Mouse (Mus musculus) cerebellum, adult (tissue): ENCODE measurements at regions not wholly inside any gene's neighbourhood (a gene's known extent, or its start where the extent isn't known, plus 50 kb on each side); places are given as distances from the start of the nearest gene placed in this dataset.

Experiments
- ATAC-seq: cut with Nextera tagmentation; 2 replicates; pipeline ENCODE4 v1.9.2; 2017; ENCODE audit warnings: mild to moderate bottlenecking, moderate library complexity, mixed read lengths; ENCODE audit not compliant: insufficient number of reproducible peaks, low FRiP score, low TSS enrichment

DNA sequence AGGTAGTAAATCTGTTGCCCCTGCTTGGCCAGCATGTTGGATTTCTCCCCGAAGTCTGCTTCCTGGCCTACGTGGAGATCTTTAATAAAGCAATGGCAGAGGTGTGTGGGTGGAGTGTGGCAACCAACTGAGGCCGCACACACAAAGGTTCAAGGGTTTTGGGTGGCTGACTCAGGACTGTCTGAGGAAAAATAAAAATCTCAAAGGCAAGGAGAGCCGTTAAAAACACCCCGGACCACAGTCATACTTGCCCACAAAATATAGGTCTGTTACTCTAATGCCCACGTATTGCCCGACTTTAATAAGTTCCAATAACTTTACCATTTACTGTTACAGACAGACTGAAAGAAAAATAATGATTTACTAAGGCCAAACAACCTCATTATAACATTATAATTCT is 108.7 kb upstream of the Cdkn2b start:
- ATAC-seq: no peak

DNA sequence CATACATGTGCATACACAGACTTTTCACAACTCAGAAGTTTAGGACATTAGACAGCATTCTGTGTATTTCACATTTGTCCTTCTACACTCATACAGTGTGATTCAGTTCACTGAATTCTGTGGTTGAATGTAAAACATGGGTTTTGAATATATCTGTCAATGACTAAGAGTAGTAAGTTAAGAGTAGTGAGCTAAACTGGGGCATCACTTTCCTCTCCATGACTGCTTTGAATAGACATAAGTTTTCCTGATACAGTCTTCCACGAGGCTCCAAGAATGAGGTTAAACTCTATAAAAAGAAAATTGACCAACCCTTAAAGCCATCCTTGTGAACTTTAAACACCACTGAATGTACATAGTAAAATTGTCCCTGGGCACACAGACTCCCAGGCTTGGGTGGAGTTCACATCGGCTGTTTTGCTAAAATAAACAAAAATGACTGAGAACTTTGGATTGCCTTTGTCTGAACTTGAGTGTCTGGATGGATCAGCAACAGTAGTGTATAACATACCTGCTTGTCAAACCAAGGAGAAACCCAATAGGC is 94.9 kb upstream of the Cdkn2b start:
- ATAC-seq: no peak

DNA sequence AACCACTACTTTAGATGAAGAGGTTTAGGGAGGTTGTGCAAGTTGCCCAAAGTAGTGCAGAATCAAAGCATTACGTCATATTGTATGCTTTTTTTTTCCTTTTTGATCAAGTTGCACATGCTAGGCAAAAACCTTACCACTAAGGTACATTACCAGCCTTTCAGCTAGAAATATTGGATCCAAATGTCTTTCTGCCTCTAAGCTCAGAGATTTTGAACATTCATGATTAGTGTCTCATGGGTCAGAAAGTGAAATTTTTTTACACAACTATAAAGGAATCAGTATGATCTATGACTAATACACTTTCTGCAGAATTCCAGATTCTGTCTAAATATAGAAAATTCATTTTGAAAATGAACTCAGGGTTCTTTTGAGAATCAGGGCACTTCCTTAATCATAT is 92.3 kb upstream of the Cdkn2b start:
- no peak for ATAC-seq

DNA sequence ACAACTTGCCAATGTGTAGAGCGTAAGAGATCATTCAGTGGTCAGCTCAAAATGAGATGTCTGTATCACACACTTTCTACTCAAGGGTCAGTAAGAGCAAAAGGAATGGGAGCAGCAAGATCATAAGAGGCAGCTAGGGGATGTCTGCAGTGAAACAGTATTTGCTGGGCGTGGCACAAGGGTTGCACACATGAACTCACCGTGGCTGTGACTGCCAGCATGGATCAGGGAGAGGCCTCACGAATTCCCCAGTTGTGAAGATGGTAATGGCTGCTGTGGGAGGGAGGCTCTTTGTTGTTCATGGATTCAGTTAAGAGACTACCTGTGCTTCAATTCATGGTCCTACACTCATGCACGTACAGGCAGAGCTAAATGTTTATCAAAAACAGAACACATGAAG is 91.5 kb upstream of the Cdkn2b start:
- no peak for ATAC-seq

DNA sequence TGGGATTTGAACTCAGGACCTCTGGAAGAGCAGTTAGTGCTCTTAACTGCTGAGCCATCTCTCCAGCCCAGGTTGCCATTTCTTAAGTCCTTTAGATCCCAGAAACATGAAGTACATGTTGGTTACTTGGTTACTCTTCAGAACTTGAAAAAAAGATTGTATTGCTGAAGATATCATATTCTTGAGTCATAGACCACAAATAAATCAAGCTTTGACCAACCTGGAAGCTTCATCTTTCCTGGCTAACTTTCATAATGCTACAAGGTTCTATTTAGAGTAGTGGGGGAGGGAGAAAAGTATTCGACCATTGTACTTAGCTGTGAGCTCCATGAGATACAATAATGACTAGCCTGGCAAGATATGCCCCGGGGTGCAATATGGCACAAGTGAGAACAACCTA is 90.9 kb upstream of the Cdkn2b start:
- ATAC-seq: no peak

DNA sequence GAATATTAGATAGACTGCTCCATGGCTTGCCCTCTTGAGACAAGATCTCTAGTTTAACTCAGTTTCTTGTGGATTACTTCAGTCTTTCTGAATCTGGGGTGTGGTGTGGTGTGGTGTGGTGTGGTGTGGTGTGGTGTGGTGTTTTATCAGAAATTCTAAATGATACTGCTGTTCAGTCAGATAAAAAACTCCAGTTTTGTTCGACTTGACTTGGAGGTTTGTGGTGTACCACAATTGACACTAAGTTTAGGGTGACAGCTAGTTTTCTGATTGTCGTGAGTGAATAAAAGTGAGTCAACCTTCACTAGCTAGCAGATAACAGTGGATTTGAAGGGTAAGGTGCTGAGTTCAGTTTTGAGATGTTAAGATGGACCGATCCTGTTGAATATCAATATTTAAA is 89.5 kb upstream of the Cdkn2b start:
- ATAC-seq: no peak

DNA sequence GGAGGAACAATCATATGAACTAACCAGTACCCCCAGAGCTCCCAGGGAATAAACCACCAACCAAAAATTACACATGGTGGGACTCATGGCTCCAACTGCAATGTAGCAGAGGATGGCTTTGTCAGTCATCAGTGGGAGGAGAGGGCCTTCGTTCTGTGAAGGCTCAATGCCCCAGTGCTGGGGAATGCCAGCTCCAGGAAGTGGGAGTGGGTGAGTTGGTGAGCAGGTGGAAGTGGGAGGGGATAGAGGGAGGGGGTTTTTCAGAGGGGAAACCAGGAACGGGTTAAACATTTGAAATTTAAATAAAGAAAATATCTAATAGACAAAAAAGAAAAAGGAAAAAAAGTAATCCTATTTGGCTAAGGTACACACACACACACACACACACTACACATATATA is 88.4 kb upstream of the Cdkn2b start:
- no peak for ATAC-seq

DNA sequence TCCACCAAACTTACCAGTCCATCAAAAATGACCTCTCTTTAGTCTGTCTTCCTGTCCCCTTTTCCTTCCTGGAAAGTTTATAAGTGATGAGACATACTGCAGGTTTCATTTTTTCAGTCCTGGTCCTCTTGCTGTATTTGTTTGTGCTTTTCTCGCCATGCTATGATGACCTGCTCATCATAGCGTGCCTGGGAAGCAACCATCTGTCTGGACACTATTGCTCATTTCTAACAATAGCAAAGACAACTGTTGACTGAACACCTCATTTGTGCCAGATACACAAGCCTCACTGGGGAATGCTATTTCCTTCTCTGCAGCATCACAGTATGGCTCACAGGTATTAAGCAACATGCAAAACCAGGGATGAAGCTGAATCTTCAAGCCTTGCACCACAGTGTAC is 85.2 kb upstream of the Cdkn2b start:
- ATAC-seq: peak; percentile 98

DNA sequence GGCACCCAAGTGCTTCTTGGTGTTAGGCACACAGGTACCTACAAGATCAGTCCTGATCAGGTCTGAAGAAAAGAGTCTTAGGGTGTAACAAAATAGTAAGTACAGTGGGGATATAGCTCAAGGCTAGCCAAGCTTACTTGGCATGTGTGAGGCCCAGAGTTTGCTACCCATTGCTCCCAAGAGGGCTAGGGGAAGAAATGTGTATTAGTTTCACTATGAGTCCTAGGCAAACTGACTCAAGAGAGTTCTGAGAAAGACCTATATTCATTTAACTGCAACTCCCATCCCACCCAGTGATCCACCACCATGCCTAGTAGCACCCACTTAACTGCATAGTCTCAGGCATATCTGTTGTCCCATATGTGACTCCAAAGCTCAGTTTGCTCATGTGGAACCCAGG is 84.5 kb upstream of the Cdkn2b start:
- ATAC-seq: no peak

DNA sequence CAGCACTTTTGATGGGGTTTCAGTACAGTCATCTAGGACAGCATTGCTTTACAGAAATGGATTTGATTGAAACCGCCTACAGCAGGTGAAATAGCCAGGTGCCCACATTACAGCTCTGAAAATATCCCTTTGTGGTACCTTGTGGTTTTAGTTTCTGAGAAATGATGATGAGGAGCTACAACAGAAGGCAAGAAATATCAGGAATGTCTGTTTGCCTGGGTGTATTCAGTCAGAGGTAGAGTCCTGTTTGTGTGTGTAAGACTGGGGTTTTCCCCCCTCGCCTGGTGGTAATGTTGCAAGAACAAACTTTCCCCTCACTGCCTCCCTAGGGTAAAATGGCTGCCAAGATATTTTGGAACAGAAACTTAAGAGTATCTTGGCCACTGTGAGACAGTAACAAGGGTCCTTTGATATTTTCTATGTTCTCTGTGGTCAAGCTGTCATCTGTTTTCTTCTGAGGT is 82.4 kb upstream of the Cdkn2b start:
- no peak for ATAC-seq

DNA sequence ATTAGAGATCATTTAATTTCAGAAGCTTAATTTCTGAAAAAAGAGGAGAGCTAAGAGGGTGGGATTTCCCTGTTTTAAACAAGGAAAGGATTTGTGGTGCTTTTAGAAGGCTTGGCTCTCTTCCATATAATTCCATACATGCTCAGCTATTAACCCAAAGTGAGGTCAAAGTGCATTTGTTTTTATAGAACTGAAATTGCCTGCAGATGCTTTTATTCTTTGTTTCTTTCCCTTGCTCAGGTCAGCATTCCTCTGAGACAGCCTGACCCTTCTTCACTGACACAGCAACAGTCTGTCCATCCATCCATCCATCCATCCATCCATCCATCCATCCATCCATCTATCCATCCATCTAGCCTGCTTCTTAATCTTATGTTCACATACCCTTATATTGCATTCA is 82.0 kb upstream of the Cdkn2b start:
- ATAC-seq: no peak

DNA sequence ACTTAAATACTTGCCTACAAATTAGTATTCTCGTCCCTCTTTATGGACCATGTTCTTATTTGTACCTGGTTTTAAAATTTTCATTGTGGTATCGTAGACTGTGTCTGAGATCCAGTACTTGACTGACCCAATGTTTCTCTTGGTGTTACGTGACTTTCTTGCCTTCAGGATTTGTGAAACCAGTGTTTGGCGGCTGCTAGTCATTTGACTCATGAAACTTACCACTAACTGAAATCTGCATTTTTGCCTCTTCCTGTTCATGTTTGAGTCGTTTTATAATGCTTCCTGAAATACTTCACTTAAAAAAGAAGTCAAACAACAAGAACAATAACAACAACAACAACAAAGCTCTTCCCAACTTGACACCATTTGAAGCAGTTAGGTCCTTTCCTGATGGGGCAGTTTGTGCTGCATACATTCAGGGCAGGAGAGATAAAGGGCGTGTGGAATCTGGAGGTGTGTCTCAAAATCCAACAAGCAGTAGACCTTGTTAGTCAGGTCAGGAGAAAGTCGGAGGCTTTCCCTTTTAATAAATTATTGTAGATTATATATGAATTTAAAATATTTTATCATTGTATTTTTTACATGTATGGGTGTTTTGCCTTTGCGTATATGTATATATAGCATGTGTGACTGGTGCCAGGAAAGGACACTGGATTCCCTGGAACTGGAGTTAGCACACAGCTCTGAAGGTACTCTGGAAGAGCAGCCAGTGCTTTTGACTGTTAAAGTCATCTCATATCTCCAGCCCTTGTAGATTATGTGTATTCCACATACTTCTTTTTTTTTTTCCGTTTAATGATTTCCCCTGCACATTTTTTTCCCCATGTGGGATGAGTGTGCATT is 80.8 kb upstream of the Cdkn2b start:
- ATAC-seq: no peak

DNA sequence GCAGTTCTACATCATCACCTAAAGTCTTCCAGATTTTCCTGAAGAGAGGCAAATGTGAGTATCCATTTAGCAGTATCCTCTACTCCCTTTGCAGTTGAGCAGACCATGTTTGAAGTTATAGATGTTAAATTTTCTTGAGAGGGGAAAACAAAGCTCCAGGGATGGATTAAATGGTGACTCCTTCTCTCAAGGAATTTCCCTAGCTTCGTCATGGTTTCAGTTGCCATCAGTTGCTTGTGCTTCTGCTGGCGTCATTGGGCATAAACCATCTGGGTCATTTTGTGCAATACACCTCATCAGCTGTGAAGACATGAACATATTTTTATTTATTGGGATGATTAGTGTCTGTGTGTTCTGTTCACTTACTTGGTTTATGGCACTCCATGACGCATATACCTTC is 72.7 kb upstream of the Cdkn2b start:
- no peak for ATAC-seq

DNA sequence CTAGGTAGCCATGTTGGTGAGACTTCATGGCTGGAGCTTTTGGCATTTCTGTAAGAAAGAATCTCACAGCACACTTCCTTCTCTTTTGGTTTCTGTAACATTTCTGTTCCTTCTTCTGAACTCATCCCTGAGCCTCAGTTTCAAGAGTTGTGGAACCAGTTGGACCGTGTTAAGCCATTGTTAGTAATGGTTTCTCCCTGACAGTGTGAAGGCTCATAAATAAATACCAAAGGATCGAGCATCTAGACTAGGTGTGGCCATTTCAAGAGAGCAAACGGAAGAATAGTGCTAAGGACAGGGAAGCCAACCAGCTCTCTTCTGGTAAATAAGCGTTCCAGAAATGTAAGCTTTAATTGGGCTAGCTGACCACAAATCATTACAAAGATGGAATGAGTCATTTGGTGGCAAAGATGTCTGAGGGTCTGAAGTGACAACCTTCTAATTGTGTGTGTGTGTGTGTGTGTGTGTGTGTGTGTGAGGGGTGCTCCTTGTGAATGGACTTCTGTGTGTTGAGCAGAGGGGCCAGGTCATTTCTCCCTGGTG is 71.7 kb upstream of the Cdkn2b start:
- ATAC-seq: no peak

DNA sequence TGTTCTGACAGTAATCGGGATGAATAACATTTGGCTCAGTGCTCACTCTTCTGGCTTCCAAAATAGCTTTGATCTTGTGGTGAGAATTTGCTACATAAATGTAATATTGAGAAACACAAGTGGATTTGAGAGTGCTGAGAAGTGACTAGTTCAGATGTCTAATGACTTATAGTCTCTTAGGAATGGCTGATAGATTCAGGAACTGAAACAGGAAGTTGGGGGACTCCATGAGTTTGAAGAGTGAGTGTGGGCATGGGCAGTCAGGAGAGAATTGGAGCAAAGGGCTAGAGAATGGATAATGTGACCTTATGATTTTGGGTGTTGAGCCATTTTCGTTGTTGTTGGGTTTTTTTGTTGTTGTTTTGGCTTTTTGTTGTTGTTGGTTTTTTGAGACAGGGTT is 70.9 kb upstream of the Cdkn2b start:
- no peak for ATAC-seq

DNA sequence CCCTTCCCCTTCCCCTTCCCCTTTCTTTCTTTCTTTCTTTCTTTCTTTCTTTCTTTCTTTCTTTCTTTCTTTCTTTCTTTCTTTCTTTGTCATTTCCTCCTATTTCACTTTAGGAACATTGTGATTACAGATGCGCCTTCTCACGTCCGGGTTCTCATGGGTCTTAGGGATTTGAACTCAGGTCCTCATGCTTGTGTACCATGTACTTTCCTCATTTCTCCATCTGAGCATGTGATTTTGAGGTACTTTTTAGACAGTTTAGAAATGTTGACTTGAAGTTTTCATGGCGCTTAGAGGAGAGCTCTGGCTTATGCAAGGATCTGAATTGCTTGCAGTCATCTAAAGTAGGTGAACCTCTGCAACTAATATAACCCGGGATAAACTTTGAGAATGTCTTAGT is 70.2 kb upstream of the Cdkn2b start:
- ATAC-seq: no peak

DNA sequence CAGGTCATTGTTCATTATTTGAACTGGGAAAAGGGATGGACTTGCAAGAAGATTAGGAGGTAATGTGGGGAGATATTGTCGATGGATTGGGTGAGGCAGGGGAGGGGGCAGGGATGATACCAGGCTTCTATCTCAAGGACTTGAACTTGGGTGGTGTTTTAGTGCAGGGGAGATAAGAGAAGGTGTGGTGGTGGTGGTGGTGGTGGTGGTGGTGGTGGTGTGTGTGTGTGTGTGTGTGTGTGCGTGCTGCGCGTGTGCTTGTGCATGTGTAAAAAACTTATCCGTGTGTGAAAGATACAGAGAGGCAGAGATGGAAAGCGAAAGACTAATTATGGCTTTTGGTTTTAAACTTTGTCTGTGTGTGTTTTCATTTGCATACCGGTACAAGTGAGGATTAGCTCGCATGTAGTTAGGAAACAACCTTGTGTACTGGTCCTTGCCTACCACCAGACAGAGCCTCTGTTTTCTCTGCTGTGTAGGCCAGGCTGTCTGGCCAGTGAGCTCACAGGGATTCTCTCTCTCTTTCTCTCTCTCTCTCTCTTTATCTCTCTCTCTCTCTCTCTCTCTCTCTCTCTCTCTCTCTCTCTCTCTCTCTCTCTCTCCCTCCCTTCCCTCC is 69.6 kb upstream of the Cdkn2b start:
- no peak for ATAC-seq

DNA sequence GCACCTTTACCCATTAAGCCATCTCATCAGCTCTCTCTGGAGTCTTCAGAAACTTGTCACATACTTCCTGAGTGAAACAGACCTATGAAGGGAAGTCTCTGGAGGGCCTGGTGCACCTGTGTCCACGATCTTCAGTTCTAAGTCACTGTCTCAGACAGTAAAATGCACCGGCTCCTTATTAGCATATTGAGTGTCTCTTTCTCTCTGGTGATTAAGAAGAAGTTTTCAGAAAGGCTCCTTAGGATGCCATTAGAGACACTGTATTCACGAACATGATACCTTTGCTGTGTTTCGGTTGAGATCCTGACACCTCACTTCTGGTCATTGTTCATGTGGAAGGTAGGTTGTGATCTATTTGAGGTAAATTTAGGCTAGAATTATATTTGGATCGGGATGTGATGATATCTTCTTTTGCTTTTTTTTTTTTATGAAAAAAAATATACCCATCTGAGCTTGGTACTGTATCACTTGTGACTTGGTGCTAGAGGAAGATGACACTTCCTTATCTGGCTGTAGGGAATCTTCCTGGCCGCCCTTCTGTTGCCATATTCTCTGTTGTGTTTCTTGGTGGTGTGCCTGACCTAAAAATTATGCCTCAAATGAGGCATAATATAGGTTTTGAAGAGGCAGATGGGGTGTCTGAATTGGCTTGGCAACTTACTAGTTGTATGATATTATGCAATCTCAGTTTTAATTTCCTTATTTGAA is 68.9 kb upstream of the Cdkn2b start:
- peak; percentile 74 for ATAC-seq

DNA sequence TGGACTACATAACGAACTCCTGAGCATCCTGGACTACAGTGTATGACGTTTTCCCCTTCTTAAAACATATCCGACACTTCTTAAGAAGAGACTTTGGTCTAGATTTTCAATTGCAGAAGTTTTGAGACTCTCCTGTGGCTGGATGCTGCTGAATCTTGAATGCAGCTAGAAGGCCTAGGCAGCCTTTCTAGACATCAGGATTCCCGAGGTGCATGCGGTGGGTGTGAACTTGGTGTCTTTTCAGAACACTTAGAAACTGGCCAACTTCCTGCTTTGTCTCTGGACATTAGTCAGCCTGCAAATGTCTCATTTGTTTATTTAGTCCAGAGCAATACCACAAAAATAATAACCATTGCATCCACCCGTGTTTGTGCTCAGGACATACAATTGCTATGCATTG is 61.8 kb upstream of the Cdkn2b start:
- no peak for ATAC-seq

DNA sequence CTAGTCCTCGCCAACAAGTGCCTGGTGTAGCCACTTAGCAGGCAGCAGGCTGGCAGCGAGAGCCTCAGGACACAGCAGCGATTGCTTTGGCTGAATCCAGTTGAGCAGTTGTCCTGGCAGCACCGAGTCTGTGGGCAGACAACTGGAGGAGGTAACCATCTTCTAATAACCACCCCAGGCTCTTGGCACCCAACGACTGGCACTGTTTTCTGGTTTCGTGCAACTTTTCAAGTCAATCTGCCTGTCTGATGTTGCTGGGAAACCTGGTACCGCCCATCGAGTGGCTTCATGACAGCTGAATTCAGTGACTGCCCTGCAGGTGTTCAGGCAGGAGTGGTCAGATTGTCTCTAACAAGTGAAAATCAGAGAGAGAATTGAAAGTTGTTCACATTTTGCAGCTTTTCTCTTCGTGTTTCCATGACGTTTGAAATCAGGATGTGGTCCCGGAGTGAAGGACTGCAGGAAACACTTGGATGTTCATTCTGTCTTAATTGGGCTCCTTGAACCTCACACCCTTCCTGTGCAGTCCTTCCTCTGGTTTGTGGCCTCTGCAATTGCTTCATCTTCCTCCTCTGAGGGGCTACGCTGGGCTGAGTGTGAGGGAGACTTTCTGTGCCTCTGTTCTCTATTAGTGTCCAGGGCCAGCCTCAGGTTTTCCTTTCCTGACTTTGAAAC is 58.1 kb upstream of the Cdkn2b start:
- peak; percentile 64; the same call in 1 of the 2 replicates for ATAC-seq
